Mouse (Mus musculus) Patski (cell line): ENCODE data around the gene Efcc1. TPM values are rescaled to one million over a fixed set of nuclear protein-coding genes. Genes with fewer than 3 reads are reported as not detected.

Source experiments
- ATAC-seq: fragments of 100-300 bp; one replicate; pipeline ENCODE4 v1.8.0; 2021
- CTCF ChIA-PET: fragments of 350-600 bp; sonication (Branson Sonifier 250); formaldehyde crosslinking; loops from one replicate; lab custom pipeline; 2022; ENCODE audit warnings: inconsistent platforms; lab: Charles Lee
- POLR2A ChIA-PET: fragments of 350-600 bp; sonication (Branson Sonifier 250); formaldehyde crosslinking; loops from one replicate; lab custom pipeline; 2022; ENCODE audit warnings: antibody characterized with exemption, inconsistent platforms; lab: Charles Lee
- DNase-seq: peaks from one replicate; pipeline ENCODE4 v3.0.0-alpha.2; 2011; ENCODE audit warnings: low read depth, low spot score
- H3K27me3 ChIP-seq: fragments of 371-371 bp; one replicate; pipeline ENCODE4 v1.5.1; 2021
- CTCF ChIP-seq: fragments of 100-300 bp; IDR thresholded peaks from one replicate; pipeline ENCODE4 v1.5.1; 2021
- in situ Hi-C: fragments of 300-500 bp; cut with MboI; formaldehyde crosslinking; loops from 3 replicates; pipeline ENCODE4 v1.11.1; 2018; ENCODE audit warnings: low pct_unique_long_range_greater_than_20kb, mixed read lengths
- polyA plus RNA-seq: library from polyadenylated mRNA; unstranded; gene quantifications from one replicate; pipeline ENCODE4 v1.2.3, GENCODE M21; 2021

The Efcc1 gene
- polyA plus RNA-seq, 1 experiment from 2014 or later = 0.10 TPM

GRCm38 (mm10) chr6:87804886-87805285, 74.2 kb downstream of the Efcc1 start:
- ATAC-seq (no peak), DNase-seq (no peak)
- CTCF ChIA-PET = no interaction called here
- POLR2A ChIA-PET = no interaction called here
- TF ChIP-seq CTCF = no peak
- in situ Hi-C loops = no loop called here
- no peaks in the 10 kb centered on the region for H3K27me3 ChIP-seq

DNA sequence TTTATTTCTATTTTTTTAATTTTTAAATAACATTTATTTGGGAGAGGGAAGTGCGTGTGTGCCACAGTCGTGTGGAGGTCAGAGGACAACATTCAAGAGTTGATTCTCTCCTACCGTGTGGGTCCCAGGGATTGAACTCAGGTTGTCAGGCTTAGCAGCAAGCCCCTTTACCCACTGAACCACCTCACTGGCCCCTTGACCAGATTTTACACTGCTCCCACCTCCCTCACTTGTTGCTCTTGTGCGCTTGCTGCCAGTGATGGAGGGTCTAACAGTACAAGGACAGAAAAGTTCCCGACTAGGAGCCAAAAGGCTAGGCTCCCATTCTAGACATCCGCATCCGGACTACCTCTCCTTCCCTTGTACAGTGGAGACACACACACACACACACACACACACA, 74.8 kb downstream of the Efcc1 start:
- H3K27me3 ChIP-seq = no peaks in the 10 kb centered on the region
- ChIA-PET POLR2A (no interaction called here), CTCF (no interaction called here)
- DNase-seq (no peak), ATAC-seq (no peak)
- no peak for TF ChIP-seq CTCF
- in situ Hi-C loops = no loop called here

Other genes with a start within 250 kb of the Efcc1 start
- gene Arhgap25, start 197.6 kb upstream of the Efcc1 start, polyA plus RNA-seq = 0.03 TPM
- gene Prokr1, start 140.1 kb upstream of the Efcc1 start, polyA plus RNA-seq = 0.28 TPM
- 12.1 TPM for gene Aplf, start 58.7 kb upstream of the Efcc1 start, polyA plus RNA-seq
- gene Gp9, start 47.2 kb downstream of the Efcc1 start, polyA plus RNA-seq = not detected
- 26.7 TPM for gene Rab43, start 81.3 kb downstream of the Efcc1 start, polyA plus RNA-seq
- gene Gm45140, start 104.9 kb downstream of the Efcc1 start, polyA plus RNA-seq = 11.2 TPM
- 59.6 TPM for gene Isy1, start 107.9 kb downstream of the Efcc1 start, polyA plus RNA-seq
- gene Cnbp, start 120.2 kb downstream of the Efcc1 start, polyA plus RNA-seq = 364 TPM
- 128 TPM for gene Copg1, start 156.9 kb downstream of the Efcc1 start, polyA plus RNA-seq
- gene Hmces, start 183.1 kb downstream of the Efcc1 start, polyA plus RNA-seq = 36.8 TPM